Mouse (Mus musculus) lung, adult 2 months (tissue): ENCODE results near the gene Atp11a.

Source experiments
- CTCF ChIP-seq: fragments of 200-500 bp; IDR thresholded peaks from 2 replicates; pipeline ENCODE4 v1.5.1; 2011; ENCODE audit warnings: mild to moderate bottlenecking, low read length, control low read depth; ENCODE audit not compliant: insufficient read depth
- POLR2A ChIP-seq: fragments of 200-500 bp; IDR thresholded peaks from 2 replicates; pipeline ENCODE4 v1.6.1; 2011; ENCODE audit warnings: low read depth, mild to moderate bottlenecking, control low read depth, low read length, borderline replicate concordance; ENCODE audit errors: extremely low read depth

DNA sequence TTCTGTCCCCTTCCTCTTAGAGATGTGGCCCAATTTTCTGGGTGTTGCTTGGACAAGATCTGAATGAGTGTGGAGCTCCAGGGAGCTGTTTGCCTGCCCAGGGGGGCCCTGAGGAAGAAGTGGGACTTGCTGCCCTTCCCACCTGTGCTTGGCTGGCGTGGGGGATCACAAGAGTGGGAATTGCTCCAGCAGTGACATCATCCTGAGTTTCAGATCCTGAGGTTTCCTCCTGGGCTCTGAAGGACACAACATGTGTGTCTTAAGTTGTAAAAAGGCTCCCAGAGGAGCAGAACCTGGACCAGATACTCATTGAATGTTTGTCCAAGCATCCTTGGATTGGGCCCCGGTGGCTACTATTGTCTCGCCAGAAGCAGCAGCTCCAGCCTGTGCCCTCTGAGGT is 160.2 kb downstream of the Atp11a start:
- TF ChIP-seq CTCF = no peak
- no peak for TF ChIP-seq POLR2A
